Mouse (Mus musculus): ENCODE measurements around the gene Clasp2. TPM values are rescaled to one million over a fixed set of nuclear protein-coding genes. Genes with fewer than 3 reads are reported as not detected.
"Not testable (repeated sequence)": the region's sequence is repeated elsewhere in the genome, so short reads cannot be mapped to it uniquely, and the experiment has no call there.

Clasp2 gene
- polyA plus RNA-seq, 1 experiment from 2014 or later = 34.2 TPM

DNA sequence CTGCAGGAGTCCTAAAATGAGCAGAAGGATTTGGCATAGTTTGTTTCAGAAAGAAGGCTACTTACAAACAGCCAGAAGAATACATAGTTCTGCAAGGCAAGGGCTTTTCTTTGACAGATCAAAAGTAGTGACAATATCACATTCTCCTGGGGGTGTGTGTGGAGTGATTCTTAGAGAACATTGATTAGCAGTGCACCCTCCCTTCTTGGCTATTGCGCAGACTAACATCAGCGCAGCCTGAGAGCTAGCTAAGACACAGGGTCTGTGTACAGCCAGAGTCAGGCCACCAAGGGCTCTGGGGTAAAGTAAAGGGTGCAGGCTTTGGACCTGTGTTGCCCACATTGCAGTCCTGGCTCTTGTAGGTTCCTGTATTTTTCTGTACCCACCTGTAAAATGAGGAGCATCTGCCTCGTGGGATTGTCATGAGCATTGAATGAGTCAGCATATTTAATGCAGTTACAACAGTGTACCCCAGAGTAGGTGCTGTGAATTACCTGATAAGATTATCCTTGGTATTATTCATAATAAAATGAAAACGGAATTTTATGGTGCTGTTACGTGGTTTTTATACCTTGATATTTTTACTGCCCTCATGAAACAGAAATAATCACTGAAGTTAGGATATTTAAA is 122.2 kb downstream of the Clasp2 start:
- no peaks in the 10 kb centered on the region for H3K27me3 ChIP-seq (replicated peaks)
- WGBS = 88% methylated on average over 5 of the region's 5 CpGs
- peaks cover 27% of the 10 kb centered on the region for H3K36me3 ChIP-seq
- no peak overlapping the region for H3K4me2 ChIP-seq
- no peak for ATAC-seq (ENCODE audit: insufficient number of reproducible peaks, low FRiP score)
- 0 out of 2 replicates have a peak, but pooled peaks cover 4% of the 10 kb centered on the region for H3K4me1 ChIP-seq (replicated peaks)
- H3K4me3 ChIP-seq = no peak overlapping the region
- no peak overlapping the region for H3K27ac ChIP-seq (ENCODE audit: poor library complexity, severe bottlenecking)
- H3K9me3 ChIP-seq (replicated peaks) = no peaks in the 10 kb centered on the region
- H3K9ac ChIP-seq = no peak overlapping the region

DNA sequence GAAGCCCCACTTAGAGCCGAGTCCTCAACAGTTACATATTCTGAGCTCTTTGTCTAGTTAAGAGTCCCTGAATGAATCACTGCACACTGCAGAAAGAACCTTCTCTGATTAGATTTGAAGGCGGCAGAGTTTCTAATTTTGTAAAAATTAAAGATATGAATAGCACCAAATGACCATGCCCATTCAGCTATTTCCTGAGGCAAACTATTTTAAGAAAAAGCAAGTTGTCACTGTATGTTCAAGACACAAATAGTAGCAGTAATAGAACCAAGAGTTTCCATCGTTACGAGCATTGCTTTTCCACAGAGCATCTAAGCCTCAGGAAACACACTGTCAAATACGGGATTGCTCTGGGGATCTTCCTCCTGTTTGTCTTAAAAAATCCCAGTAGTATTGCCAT is 126.7 kb downstream of the Clasp2 start:
- Histone ChIP-seq H3K36me3 (peaks cover 48% of the 10 kb centered on the region), H3K27ac (ENCODE audit: poor library complexity, severe bottlenecking) (no peak overlapping the region), H3K4me2 (no peak overlapping the region), H3K9me3 (replicated peaks) (no peaks in the 10 kb centered on the region), H3K9ac (no peak overlapping the region), H3K4me1 (replicated peaks) (no peaks in the 10 kb centered on the region), H3K27me3 (replicated peaks) (no peaks in the 10 kb centered on the region), H3K4me3 (no peak overlapping the region)
- WGBS = 68% methylated on average over 5 of the region's 5 CpGs
- no peak for ATAC-seq (ENCODE audit: insufficient number of reproducible peaks, low FRiP score)

DNA sequence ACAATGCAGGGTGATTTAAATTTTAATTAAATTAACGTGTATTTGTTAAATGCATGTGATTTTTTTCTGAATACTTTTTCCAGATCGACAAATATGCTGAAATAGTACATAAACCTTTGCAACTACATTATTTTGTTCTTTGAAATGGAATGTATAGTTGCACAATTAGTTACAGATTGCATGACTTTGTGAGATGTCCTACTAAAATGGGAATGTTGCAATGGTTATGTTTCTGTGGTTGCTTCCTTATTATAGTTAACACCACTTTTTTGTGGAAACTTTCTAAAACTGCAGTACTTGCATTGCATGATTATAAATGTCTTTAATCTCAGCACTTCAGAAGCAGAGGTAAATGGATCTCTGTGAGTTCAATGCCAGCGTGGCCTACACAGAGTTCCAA is 153.6 kb downstream of the Clasp2 start:
- H3K4me1 ChIP-seq (replicated peaks) = no peaks in the 10 kb centered on the region; the same call in 1 of the 2 replicates
- H3K27me3 ChIP-seq (replicated peaks) = no peaks in the 10 kb centered on the region
- WGBS = 93% methylated on average over 3 of the region's 3 CpGs
- no peak for ATAC-seq (ENCODE audit: insufficient number of reproducible peaks, low FRiP score)
- no peak overlapping the region for H3K27ac ChIP-seq (ENCODE audit: poor library complexity, severe bottlenecking)
- no peaks in the 10 kb centered on the region for H3K9me3 ChIP-seq (replicated peaks)
- H3K4me2 ChIP-seq = no peak overlapping the region
- no peak overlapping the region for H3K4me3 ChIP-seq
- no peak overlapping the region for H3K9ac ChIP-seq
- H3K36me3 ChIP-seq = peaks cover 60% of the 10 kb centered on the region

DNA sequence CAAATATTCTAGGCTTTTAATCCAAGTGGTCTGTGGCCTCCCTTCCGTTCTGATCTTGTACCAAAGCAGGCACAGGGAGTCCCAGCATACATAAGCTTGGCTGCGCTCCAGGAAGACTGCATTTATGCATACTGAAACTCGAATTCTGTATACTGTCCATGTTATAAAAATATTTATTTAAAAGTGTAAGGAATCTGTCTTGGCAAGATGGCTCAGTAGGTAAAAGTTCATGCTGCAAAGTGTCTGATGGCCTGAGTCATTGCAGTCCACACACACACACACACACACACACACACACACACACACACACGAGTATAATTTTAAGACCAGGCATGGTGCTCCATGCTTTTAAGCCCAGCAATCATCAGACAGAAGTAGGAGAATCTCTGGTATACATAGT is 161.9 kb downstream of the Clasp2 start:
- ATAC-seq (ENCODE audit: insufficient number of reproducible peaks, low FRiP score) = no peak
- 77% methylated on average over 4 of the region's 4 CpGs for WGBS
- peak overlapping the region; percentile 16; the same call in 1 of the 2 replicates for H3K27ac ChIP-seq (ENCODE audit: poor library complexity, severe bottlenecking)
- no peaks in the 10 kb centered on the region for H3K9me3 ChIP-seq (replicated peaks)
- H3K9ac ChIP-seq = no peak overlapping the region
- no peaks in the 10 kb centered on the region for H3K27me3 ChIP-seq (replicated peaks)
- H3K36me3 ChIP-seq = peaks cover 61% of the 10 kb centered on the region
- H3K4me1 ChIP-seq (replicated peaks) = no peaks in the 10 kb centered on the region
- no peak overlapping the region for H3K4me3 ChIP-seq
- no peak overlapping the region for H3K4me2 ChIP-seq

DNA sequence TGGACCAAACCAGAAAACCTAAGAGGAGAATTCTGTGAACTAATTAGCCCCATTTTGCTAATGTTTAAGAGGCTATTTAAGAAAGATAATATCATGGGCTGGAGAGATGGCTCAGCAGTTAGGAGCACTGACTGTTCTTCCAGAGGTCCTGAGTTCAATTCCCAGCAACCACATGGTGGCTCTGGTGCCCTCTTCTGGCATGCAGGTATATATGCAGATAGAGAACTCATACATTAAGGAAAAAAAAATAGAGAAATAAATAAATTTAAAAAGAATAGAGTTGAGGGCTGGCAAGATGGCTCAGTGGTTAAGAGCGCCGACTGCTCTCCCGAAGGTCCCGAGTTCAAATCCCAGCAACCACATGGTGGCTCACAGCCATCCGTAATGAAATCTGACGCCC is 163.0 kb downstream of the Clasp2 start:
- H3K36me3 ChIP-seq = peaks cover 64% of the 10 kb centered on the region
- ATAC-seq (ENCODE audit: insufficient number of reproducible peaks, low FRiP score); H3K27me3 ChIP-seq (replicated peaks); H3K9ac ChIP-seq; H3K9me3 ChIP-seq (replicated peaks); H3K27ac ChIP-seq (ENCODE audit: poor library complexity, severe bottlenecking); H3K4me3 ChIP-seq; H3K4me2 ChIP-seq; H3K4me1 ChIP-seq (replicated peaks): not testable (repeated sequence)
- 96% methylated on average over 6 of the region's 6 CpGs for WGBS

DNA sequence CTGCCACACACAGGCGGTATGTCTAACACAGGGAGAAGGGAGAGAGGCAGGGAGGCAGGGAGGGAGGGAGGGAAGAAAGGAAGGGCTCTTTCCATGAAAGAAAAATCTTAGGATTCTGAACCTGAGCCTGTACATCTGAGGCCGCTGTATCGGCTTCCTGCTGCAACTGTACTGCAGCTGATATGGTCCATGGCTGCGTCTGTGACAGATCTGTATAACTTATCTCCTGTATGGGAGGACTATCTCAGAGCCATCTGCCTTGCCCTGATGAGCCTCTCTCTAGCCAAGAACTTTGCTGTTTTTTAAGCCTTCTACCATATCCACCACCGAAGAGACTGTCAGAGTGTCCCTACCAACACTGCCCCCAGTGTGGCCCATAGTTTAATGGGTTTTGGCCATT is 174.5 kb downstream of the Clasp2 start:
- no peak overlapping the region for H3K4me3 ChIP-seq
- peaks cover 58% of the 10 kb centered on the region for H3K36me3 ChIP-seq
- H3K9ac ChIP-seq = no peak overlapping the region
- no peaks in the 10 kb centered on the region for H3K9me3 ChIP-seq (replicated peaks)
- no peaks in the 10 kb centered on the region for H3K4me1 ChIP-seq (replicated peaks)
- 85% methylated on average over 5 of the region's 5 CpGs for WGBS
- ATAC-seq (ENCODE audit: insufficient number of reproducible peaks, low FRiP score) = no peak
- H3K27ac ChIP-seq (ENCODE audit: poor library complexity, severe bottlenecking) = no peak overlapping the region
- no peaks in the 10 kb centered on the region for H3K27me3 ChIP-seq (replicated peaks)
- H3K4me2 ChIP-seq = no peak overlapping the region

DNA sequence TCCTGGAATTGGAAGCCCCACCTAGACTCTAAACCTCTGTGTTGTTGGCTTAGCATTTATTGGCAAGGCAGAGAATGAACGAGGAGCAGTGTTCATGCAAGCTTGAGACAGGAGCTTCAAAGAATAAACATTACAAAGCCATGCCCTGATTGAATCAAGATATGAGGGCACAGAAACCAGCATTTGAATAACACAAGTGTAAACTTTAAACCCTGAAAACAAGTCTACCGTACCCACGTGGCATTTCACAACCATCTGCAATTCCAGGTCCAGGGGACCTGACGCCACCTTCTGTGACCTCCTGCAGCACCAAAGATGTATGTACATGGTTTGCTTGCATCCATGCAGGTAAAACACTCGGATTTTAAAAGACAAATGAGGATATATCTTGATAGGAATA is 181.4 kb downstream of the Clasp2 start:
- Histone ChIP-seq H3K36me3 (peaks cover 45% of the 10 kb centered on the region), H3K27me3 (replicated peaks) (no peaks in the 10 kb centered on the region), H3K9ac (no peak overlapping the region), H3K9me3 (replicated peaks) (no peaks in the 10 kb centered on the region), H3K27ac (ENCODE audit: poor library complexity, severe bottlenecking) (no peak overlapping the region), H3K4me2 (no peak overlapping the region), H3K4me1 (replicated peaks) (no peaks in the 10 kb centered on the region), H3K4me3 (no peak overlapping the region)
- ATAC-seq (ENCODE audit: insufficient number of reproducible peaks, low FRiP score) = no peak
- WGBS = 90% methylated on average over 5 of the region's 5 CpGs

DNA sequence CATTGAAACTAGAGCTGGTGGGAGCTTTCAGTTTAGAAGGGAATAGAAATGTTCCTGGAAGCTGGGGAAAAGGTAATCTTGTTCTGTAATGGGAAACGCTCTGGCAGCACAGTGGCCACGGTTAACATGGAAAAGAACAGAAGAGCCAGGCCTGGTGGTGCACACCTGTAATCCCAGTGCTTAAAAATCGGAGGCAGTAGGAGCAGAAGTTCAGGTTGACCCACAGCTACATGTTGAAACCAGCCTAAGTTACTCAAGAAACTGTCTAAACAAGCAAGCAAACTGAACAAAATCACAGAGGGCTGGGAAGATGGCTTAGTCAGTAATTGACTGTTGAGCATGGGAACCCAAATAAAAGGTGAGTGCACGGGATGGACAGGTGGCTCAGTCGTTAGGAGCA is 183.6 kb downstream of the Clasp2 start:
- Histone ChIP-seq H3K4me3 (no peak overlapping the region), H3K9ac (no peak overlapping the region), H3K27ac (ENCODE audit: poor library complexity, severe bottlenecking) (no peak overlapping the region), H3K4me1 (replicated peaks) (no peaks in the 10 kb centered on the region), H3K4me2 (no peak overlapping the region), H3K27me3 (replicated peaks) (no peaks in the 10 kb centered on the region), H3K9me3 (replicated peaks) (no peaks in the 10 kb centered on the region), H3K36me3 (peaks cover 41% of the 10 kb centered on the region)
- 84% methylated on average over 5 of the region's 5 CpGs for WGBS
- no peak for ATAC-seq (ENCODE audit: insufficient number of reproducible peaks, low FRiP score)

DNA sequence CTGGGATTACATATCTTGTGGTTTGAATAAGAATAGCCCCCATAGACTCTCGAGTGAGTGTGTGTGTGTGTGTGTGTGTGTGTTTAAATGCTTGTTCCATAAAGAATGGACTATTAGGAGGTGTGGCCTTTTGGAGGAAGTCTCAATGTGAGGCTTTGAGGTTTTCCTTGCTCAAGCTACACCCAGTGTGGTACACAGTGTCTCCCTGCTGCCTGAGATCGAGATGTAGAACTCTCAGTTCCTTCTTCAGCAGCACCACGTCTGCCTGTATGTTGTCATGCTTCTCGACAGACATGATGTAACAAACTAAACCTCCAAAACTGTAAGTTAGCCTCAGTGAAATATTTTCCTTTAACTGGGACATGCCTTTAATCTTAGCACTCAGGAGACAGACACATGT is 187.3 kb downstream of the Clasp2 start:
- H3K4me1 ChIP-seq (replicated peaks) = peaks cover 12% of the 10 kb centered on the region
- WGBS = 75% methylated on average over 4 of the region's 4 CpGs
- H3K4me2 ChIP-seq = no peak overlapping the region
- no peak for ATAC-seq (ENCODE audit: insufficient number of reproducible peaks, low FRiP score)
- peaks cover 12% of the 10 kb centered on the region; the same call in 1 of the 2 replicates for H3K36me3 ChIP-seq
- no peak overlapping the region for H3K4me3 ChIP-seq
- H3K27ac ChIP-seq (ENCODE audit: poor library complexity, severe bottlenecking) = no peak overlapping the region
- no peaks in the 10 kb centered on the region for H3K9me3 ChIP-seq (replicated peaks)
- H3K27me3 ChIP-seq (replicated peaks) = no peaks in the 10 kb centered on the region
- H3K9ac ChIP-seq = no peak overlapping the region

DNA sequence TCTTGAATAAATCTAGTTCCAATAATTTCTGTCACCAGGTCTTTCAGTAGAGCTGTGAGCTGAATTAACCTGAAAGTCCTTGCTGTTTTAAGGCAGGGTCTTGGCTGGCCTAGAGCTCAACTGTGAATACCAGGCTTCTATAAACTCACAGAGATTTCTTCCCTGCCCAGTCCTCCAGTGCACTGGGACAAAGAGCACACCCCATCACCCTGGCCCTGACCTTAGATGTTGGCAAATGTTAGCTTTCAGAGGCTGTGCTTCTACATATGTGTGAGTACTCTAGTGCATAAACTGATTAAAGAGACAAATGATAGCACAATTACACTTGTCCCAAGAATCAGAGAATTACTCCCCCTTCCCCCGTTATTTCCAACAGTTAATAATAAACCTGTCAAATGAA is 188.4 kb downstream of the Clasp2 start:
- Histone ChIP-seq H3K36me3 (peaks cover 10% of the 10 kb centered on the region; the same call in 1 of the 2 replicates), H3K27ac (ENCODE audit: poor library complexity, severe bottlenecking) (no peak overlapping the region), H3K4me1 (replicated peaks) (peaks cover 13% of the 10 kb centered on the region), H3K9me3 (replicated peaks) (no peaks in the 10 kb centered on the region), H3K27me3 (replicated peaks) (no peaks in the 10 kb centered on the region), H3K4me2 (peak overlapping the region; percentile 68), H3K4me3 (peak overlapping the region; percentile 84; the same call in 1 of the 2 replicates), H3K9ac (no peak overlapping the region)
- 61% methylated on average over 1 of the region's 1 CpGs for WGBS
- ATAC-seq (ENCODE audit: insufficient number of reproducible peaks, low FRiP score) = no peak

DNA sequence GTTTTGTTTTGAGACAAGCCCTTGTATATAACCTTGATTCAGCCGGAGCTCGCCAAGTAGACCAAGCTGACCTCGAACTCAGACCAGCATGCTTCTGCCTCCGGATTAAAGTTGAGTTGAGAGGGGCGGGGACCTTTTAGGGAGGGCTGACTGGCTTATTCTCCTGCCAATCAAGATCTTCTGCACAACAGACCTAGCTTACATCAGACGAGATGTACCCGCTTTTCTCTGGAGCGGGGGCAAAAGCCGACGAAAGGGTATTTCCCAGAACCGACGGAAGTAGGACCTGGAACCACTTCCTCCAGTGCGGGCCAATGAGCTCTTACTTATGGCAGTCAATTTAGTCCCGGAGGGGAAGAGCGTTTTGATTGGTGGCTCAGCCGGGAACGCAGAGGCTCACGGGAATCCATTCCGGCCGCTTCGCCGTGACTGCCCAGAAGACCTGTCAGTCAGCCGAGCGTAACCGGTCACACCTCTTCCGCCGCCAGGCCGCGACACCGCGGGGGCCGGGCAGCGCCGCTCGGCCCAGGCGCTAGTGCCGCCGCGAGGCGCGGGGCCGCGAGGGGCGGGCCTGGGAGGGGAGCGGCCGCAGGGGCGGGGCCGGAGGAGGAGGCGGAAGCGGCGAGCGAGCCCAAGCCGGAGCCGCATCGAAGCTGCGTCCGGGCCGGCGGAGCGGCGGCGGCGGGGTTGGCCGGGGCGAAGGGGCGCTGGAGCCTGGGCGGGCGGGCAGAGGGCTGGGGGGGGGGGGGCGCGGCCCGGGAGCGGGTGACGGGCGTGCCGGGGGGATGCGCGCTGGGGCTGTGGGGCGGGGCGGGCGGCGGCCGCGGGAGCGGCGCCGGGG is 189.5 kb downstream of the Clasp2 start, which contains the start of gene Ubp1:
Ubp1 (plus strand) TSS at position 401 of the 841 bp plus-strand sequence.
- H3K36me3 ChIP-seq = peaks cover 2% of the 10 kb centered on the region; the same call in 1 of the 2 replicates
- no peaks in the 10 kb centered on the region for H3K27me3 ChIP-seq (replicated peaks)
- peaks cover 18% of the 10 kb centered on the region for H3K4me1 ChIP-seq (replicated peaks)
- H3K4me3 ChIP-seq = peak within 1 kb of the TSS; percentile 84
- H3K9me3 ChIP-seq (replicated peaks) = no peaks in the 10 kb centered on the region
- peak within 1 kb of the TSS; percentile 91 for H3K4me2 ChIP-seq
- peak; percentile 98 for ATAC-seq (ENCODE audit: insufficient number of reproducible peaks, low FRiP score)
- H3K27ac ChIP-seq (ENCODE audit: poor library complexity, severe bottlenecking) = peak within 1 kb of the TSS; percentile 88
- WGBS = 3% methylated on average over 66 of the region's 86 CpGs
- peak within 1 kb of the TSS; percentile 99 for H3K9ac ChIP-seq

Data from heart, embryonic 12.5 days (tissue).